Mouse (Mus musculus): ENCODE measurements at regions not wholly inside any gene's neighbourhood (a gene's known extent, or its start where the extent isn't known, plus 50 kb on each side); places are given as distances from the start of the nearest gene placed in this dataset.

DNA sequence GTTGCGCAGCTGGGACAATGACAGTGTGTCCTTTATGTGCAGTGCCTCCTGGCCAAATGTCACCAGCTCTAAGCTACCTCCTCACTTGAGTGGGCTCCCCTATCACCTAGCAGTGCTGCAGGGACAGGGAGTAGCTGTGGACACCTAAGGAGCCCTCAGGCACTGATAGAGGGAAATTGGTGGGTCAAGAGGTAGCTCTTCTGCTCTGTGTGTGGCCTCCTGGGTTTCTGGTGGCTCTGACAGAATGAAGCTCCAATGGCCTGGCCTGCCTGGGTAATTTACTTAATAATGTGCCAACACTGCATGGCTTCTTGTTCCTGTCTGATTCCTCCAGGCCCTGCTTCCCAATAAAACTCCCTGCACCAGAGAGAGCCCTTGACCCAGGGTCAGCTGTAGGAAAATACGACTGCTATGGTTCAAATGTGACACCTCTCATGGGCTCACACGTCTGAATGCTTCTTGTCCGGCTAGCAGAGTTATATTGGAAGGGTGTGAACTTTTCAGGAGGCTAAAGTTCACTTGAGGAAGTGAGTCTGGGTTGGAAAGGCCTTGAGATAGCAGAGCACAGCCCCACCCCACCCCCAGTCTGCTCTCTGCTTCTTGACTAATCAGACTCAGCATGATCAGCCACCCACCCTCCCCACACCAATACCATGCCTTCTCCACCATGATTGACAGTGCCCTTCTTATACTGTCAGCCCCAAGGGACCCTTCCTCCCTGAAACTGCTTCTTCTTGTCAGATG lies 142.6 kb downstream of the Rybp start:
- peak; percentile 46; the same call in 1 of the 2 replicates for ATAC-seq (replicated peaks; ENCODE audit: insufficient number of reproducible peaks, low FRiP score, low TSS enrichment, poor library complexity, severe bottlenecking)

DNA sequence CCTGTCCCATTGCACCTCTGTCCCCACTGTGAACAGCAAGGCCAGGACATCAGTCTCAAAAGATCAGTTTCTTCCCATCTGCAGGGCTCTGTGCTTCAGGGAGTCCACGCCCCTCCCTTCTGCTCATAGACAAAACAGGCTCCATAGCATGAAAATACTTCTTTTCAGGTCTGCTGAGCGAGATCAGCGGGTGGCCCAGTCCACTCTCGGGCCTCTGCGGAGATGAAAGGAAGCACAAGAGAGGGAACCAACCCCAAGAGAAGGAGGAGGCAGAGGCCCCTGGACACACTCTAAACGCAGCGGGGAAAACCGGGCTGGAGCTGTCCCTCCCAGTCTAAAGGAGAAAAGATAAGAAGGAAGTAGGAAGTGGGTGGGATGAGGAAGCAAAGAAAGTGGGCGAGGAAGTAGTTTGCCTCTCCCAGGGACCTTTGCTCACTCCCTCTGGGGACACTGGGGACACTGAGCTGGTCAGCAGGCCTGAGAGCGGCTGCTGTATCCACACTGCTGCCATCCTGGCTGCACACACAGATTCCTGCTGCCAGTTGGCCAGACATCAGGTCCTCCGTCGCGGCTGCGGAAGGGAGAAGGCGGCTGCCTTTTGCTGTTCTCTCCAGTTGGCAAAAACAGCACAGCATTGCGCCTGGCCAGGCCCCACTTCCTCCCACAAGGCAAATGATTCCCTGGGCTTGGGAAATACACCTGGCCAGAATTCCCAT lies 143.5 kb downstream of the Rybp start:
- peak; percentile 22; the same call in 1 of the 2 replicates for ATAC-seq (replicated peaks; ENCODE audit: insufficient number of reproducible peaks, low FRiP score, low TSS enrichment, poor library complexity, severe bottlenecking)

DNA sequence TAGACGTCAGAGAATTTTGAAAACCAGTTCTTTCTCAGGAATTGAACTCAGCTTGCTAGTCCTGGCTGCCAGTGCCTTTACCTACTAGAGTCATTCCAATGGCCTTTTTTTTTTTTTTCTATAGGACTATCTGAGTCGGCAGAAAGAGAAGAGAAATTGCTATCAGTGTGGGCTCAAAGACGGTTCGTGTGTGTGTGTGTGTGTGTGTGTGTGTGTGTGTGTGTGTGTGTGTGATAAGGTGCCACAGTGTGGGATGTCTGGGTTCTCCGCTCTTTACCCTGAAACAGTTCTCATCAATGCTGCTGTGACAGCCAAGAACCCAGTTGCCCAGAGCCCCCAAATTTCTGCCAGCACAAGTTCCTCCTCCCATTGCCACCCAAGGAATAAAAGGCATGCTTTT lies 146.1 kb downstream of the Rybp start:
- no peak for ATAC-seq (replicated peaks; ENCODE audit: insufficient number of reproducible peaks, low FRiP score, low TSS enrichment, poor library complexity, severe bottlenecking)

DNA sequence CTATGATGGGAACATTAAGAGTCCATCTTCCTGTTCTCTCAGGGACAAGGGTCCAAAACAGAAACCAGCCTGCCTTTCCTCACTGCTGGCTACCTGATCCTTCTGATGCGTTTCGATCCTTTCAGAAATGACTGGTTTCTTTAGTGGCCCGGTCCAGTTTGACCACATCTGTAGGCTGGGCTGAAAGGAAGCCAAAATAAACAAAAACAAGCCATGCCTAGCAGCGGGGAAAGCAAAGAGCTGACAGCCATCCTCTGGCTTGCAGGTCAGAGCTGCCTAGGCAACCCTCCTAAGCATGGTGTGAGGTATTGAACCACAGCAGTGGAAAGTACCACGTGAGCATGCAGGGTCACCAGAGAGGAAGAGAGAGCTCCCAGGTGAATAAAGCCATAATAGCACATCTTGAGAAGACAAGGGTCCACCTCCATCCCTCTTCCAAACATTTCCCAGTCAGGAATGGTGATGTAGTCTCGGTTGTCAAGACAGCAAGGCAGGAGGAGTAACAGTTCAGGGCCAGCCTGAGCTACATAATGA lies 146.6 kb downstream of the Rybp start:
- no peak for ATAC-seq (replicated peaks; ENCODE audit: insufficient number of reproducible peaks, low FRiP score, low TSS enrichment, poor library complexity, severe bottlenecking)

DNA sequence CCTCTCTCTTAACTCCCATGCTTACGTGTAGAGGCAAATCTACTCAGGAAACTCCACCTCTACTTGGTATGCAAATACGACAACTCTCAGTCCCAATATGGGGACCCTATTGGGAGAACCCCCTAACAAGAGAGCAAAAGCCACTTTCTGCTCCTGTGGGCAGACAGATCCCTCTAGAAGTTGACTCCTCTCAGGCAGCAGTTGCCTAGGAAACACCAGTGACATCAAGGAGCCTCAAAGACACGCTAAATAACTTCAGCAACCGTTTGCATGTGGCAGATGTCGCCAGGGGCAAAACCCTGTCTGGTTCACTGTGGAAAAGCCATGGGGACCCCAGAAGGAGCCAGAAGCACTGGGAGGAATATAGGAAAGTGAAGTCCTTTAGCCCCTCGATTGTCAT lies 147.5 kb downstream of the Rybp start:
- ATAC-seq (replicated peaks; ENCODE audit: insufficient number of reproducible peaks, low FRiP score, low TSS enrichment, poor library complexity, severe bottlenecking), result no peak

DNA sequence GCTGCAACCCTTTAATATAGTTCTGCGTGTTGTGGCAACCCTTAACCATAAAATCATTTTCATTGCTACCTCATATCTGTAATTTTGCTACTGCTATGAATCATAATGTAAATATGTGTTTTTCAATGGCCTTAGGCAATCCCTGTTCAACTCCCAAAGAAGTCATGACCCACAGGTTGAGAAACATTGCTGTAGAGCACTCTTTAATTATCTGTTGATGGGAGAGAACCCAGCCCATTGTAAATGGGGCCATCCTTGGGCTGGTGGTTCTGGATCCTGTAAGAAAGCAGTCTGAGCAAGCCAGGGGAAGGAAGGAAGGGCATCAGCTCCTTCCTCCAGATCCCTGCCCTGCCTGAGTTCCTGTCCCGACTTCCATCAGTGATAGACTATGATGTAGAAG lies 148.6 kb downstream of the Rybp start:
- ATAC-seq (replicated peaks; ENCODE audit: insufficient number of reproducible peaks, low FRiP score, low TSS enrichment, poor library complexity, severe bottlenecking), result no peak

DNA sequence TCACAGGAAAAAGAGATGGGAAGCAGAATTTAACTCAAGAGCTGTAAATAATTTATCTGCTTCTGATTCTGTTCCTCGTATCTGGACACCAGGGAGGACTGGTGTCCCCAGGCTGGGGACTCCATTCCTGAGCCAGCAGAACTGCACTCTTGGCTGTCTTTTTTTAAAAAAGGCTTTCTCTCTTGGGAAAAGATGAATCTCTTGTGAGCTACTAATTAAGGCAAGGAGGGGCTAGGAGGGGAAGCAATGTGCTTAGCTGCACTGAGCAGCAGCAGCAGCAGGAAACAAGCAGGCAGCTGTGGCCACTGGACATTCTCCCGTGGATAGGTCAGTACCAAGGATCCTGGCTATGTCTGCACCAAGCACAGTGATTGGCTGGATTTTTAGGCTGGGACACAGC lies 152.1 kb downstream of the Rybp start:
- no peak for ATAC-seq (replicated peaks; ENCODE audit: insufficient number of reproducible peaks, low FRiP score, low TSS enrichment, poor library complexity, severe bottlenecking)

DNA sequence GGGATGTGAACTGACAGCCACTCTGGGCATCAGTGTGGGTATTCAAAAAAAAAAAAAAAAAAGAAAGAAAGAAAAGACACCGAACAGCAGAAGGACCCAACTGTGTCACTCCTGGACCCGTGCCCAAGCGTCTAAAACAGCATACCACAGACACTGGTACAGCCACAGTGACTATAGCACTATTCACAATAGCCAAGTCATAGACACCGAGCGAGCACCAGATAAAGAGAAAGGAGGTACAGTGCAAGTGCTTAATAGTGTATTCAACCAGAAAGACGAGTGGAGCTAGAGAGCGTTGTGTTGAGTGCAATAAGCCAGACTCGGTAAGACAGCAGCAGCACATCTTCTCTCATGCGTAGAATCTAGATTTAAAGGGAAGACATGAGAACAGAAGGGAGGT lies 153.3 kb downstream of the Rybp start:
- no peak for ATAC-seq (replicated peaks; ENCODE audit: insufficient number of reproducible peaks, low FRiP score, low TSS enrichment, poor library complexity, severe bottlenecking)

DNA sequence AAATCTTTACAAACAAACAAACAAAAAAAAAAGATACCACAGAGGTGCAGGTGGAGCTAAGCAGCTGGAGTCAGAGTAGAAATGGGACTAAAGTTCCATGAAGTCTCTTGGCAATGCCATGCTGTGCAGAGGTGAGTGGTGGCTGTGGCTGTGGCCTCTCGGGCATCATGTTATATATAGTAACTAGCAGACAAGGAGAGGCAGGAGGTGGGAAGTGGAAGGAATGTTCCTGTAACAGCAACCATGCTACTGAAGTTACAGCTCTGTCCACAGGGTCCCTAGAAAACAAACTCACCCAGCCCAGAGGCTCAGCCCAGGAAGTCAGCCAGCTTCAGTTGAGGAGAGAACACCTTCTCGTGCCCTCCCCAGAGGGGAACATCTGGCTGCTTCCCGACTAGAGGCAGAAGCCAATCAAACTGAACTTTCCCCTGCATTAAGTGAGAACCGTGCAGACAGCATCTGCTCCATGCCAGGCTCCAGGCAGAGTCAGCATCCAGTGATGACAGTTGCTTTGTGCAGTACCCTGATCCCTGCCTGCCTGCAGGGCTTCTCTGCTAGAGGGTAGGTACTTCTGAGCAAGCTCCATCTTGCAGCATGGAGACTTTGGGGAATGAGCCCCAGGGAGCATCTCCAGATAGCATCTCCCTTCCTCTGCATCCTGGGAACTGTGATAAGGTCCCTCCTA lies 154.2 kb downstream of the Rybp start:
- ATAC-seq (replicated peaks; ENCODE audit: insufficient number of reproducible peaks, low FRiP score, low TSS enrichment, poor library complexity, severe bottlenecking), result no peak

DNA sequence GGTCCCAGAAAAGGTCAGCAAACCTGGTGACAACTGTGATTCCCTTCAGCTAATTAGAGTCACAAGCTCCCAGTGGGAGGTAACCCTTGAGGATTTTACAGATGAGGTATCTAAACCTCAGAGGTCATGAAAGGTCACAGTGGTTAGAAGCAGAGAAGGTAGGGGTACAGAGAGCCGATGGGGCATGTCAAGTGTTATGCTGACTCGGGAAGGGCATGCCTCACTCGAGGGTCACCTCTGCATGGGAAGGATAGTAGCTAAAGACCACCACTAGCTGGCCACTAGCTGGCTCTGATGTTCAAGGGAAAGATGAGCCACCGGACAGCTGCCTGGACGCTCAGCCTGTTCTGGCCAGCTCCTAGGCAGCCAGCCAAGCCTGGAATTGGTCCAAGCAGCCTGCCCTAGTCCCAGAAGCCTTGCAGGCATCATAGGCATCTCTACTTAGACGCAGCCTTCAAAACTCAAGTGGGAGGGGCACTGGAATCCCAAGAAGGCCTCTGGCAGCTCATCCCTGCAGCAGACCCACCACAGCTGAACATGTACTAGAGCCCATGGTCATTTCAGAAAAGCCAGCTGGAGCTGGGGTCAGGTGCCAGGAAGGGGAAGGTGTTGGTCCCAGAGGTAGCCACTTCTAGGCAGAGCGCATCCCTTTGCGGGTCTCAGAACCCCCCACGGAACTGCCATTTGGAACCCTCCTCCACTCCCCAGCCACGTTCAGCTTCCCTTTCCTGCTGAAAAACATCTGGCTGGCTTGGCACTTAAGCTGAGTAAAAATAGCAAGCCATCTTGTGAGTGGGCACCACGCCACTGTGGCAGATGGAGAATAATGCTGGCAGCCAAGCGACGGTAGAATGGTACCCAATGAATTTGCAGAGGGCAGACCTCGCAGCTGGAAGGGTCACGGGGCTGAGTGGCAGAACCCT lies 159.8 kb downstream of the Rybp start:
- ATAC-seq (replicated peaks; ENCODE audit: insufficient number of reproducible peaks, low FRiP score, low TSS enrichment, poor library complexity, severe bottlenecking), result no peak

DNA sequence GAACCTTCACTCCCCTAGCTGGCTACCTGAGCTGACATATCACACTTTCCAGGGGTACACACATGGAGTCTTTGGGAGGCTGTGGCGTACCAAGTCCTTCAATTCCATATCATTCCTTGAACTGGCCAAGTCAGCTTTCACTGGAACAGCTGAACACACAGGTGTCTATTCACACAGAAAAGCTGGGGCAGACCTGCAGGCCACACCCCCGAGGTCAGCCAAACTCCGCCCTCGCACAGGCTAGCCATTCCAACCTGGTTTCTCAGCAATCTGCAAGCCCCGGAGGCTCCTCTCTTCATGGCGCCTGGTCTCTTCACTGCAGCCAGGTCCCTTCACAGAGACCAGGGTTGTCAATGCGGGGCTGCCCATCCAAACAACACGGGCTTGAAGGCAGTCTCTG lies 160.5 kb downstream of the Rybp start:
- no peak for ATAC-seq (replicated peaks; ENCODE audit: insufficient number of reproducible peaks, low FRiP score, low TSS enrichment, poor library complexity, severe bottlenecking)

DNA sequence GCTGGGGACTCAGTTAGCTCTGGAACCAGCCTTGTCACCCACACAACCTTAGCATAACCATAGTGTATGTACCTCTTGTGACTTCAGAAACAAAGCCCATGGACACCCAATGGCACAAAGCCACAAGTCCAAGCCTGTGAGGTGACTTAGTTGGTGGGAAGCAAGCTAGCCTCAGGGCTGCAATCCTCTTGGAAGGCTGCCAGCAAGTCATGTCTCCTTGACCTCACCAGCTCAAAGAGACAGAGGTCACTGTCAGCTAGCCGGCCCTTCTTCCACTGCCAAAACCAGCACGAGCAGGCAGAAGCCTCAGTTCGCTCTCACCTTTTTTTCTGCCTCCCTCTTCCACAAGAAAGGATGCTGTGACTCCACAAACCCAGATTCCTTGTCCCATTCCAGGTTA lies 161.0 kb downstream of the Rybp start:
- ATAC-seq (replicated peaks; ENCODE audit: insufficient number of reproducible peaks, low FRiP score, low TSS enrichment, poor library complexity, severe bottlenecking), result no peak

DNA sequence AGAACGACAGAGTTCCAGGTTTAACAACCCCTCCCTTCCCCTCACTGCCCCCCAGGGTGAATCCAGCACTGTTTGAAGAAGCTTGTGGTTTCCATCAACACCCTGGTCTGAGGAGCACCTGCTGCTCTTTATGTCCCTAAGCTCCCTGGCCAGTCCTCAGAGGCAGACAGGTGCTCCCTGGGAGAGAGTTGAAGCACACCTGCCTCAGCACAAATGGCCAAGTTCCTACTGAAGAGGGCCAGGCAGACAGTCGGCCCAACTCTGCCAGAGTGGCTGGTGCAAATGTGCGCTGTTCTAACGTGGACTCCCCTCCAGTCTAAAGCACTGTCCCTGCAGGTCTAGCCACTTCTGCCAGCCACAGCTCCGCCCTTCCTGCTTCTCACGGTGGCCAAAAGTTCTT lies 166.0 kb downstream of the Rybp start:
- ATAC-seq (replicated peaks; ENCODE audit: insufficient number of reproducible peaks, low FRiP score, low TSS enrichment, poor library complexity, severe bottlenecking), result no peak

DNA sequence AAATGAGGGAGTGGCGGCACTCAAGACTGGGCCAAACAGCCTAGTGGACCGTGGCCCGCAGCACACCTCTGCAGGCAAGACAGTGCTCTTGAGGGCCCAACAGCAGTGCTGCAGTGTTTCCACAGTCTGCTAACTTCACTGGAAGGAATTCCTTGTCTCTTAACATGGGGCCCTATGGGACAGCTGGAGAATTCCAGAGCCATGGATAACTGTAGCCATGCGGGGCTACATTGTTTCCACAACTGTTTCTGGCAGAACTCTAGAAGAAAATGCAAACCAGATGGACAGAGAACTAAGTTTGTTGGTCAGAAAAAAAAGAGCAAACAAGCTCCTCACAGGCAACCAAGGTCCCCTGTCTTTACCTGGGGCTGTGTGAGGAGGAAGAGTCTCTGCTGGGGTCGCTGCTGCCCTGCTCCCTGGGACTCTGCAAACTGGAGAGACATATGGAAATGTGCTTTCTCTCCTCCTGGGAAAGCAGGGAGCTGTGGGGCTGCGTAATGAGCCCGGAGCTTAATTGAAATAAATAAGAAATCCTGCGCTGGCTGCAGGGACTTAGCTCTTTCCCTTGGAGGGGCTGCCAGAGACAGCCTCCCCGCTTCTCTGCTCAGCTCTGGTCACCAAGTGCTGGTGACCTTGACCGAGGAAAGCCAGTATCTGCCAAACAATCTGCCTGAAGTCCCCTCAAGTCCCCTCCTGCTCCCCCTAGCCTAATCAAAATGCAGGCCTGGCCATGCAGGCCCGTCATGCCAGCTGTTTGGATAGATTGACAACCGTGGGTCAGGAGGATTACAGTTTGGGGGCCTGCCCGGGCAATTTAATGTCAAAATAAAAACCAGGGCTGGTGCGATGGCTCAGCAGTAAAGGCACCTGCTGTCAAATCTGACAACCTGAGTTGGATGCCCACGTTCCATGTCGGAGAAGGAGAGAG lies 167.0 kb downstream of the Rybp start:
- ATAC-seq (replicated peaks; ENCODE audit: insufficient number of reproducible peaks, low FRiP score, low TSS enrichment, poor library complexity, severe bottlenecking), result no peak

DNA sequence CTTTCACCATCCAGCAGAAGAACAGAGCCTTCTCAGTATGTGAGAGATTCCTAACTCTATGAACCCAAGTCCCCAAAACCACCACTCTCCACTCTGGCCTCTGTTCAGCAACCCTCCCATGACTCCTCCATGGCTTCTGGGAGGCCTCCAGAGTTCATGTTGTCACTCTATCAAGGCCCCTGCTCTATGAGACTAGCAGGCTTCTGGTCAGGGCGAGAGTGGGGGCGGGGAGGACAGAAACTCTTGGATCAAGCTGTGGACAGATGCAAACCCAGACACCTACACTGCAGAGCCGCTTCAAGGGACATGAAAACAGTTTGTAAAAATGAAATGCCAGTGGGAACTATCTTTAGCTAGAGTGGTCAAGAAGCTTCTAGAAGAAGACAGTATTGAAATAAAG lies 170.2 kb downstream of the Rybp start:
- ATAC-seq (replicated peaks; ENCODE audit: insufficient number of reproducible peaks, low FRiP score, low TSS enrichment, poor library complexity, severe bottlenecking), result no peak

DNA sequence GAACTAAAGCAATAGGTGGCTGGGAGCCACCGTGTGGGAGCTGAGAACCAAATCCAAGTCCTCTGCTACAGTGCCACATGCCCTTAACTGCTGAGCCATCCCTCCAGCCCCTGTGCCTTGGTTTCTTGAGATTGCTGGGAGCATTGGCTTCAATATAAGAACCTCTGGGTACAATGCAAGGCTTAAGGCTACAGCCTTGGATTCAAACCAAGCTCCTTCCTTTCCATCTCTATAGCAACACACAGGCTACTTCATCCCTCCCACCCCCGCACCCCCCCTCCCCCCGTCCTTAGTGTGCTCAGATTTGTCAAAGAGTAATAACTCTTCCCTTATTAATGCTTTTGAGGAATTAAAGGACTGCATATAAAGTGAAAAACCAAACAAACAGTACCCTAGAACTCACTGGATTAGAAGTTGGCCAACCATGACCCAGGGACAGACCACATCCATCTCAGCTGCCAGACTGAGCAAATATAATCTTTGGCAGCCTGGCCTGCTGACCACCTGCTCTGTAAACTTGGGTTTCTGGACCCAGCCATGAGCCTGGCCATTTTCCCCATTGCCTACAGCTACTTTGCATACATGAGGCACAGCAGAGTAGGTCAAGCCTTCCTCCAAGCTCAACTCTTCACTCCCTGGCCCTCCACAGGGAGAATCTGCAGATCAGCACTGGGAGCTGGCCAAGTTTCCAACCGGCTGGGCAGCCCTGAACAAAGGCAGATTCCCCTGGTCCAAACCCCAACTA lies 173.7 kb downstream of the Rybp start:
- ATAC-seq (replicated peaks; ENCODE audit: insufficient number of reproducible peaks, low FRiP score, low TSS enrichment, poor library complexity, severe bottlenecking), result no peak

DNA sequence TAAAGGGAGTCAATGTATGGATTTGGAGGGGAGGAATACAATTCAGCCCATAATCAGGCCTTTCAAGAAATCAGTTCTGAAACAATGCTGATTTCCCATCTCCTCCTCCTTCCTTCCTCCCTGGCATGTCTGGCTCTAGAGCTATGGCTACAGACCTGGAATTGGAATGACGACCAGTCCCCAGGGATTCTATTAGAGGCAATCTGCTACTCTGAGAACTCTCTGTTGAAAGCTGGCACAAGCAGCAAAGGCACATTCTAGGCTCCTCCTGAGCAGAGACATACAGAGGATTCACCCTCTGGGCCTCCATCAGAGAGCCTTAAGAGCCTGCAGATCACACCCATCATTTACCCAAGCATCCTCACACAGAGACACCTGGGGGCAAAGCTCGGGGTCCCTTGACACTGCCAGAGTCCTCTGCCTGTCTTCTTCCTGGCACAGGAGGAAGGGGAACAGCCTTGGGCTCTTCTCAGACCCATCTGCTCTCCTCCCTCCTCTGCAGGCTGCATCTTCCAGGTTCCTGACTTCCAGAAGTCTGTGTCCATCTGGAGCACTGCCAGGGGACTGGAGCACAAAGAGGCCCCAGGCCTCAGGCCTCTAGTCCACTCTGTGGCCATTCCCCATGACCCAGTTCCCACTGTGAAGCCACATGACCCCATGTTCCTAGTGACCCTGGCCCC lies 176.2 kb downstream of the Rybp start:
- ATAC-seq (replicated peaks; ENCODE audit: insufficient number of reproducible peaks, low FRiP score, low TSS enrichment, poor library complexity, severe bottlenecking), result no peak

Data from monocyte, adult 5-6 weeks (primary cell).